Mouse (Mus musculus) C2C12 (cell line): ENCODE results near the gene Cend1. TPM values are rescaled to one million over a fixed set of nuclear protein-coding genes. Genes with fewer than 3 reads are reported as not detected.

ENCODE experiments used
- H3K27me3 ChIP-seq: one replicate; pipeline ENCODE4 v1.6.1; 2011; ENCODE audit not compliant: control insufficient read depth, insufficient read depth, insufficient read length
- H3K36me3 ChIP-seq: one replicate; pipeline ENCODE4 v1.6.1; 2011; ENCODE audit not compliant: control insufficient read depth, insufficient read depth
- H3K4me3 ChIP-seq: one replicate; pipeline ENCODE4 v1.5.1; 2011; ENCODE audit warnings: mild to moderate bottlenecking, control low read depth; ENCODE audit not compliant: poor library complexity, insufficient read depth, severe bottlenecking
- H3K79me2 ChIP-seq: one replicate; pipeline ENCODE4 v1.6.1; 2011; ENCODE audit not compliant: control insufficient read depth, insufficient read depth
- H3K79me3 ChIP-seq: one replicate; pipeline ENCODE4 v1.6.1; 2011; ENCODE audit warnings: low read depth, control low read depth
- H3ac ChIP-seq: one replicate; pipeline ENCODE3; 2011; ENCODE audit warnings: low read depth; ENCODE audit not compliant: control insufficient read depth, insufficient read length
- CEBPB ChIP-seq: IDR thresholded peaks from one replicate; pipeline ENCODE4 v1.6.1; 2011; ENCODE audit warnings: low read depth, mild to moderate bottlenecking, control low read depth, moderate library complexity
- CTCF ChIP-seq: IDR thresholded peaks from one replicate; pipeline ENCODE4 v1.5.1; 2011; ENCODE audit not compliant: control insufficient read depth, insufficient read depth, insufficient read length
- FOSL1 ChIP-seq: IDR thresholded peaks from one replicate; pipeline ENCODE4 v1.8.0; 2011; ENCODE audit warnings: mild to moderate bottlenecking, low read length; ENCODE audit not compliant: poor library complexity, insufficient read depth, severe bottlenecking
- MAX ChIP-seq: IDR thresholded peaks from one replicate; pipeline ENCODE4 v1.6.1; 2011; ENCODE audit warnings: mild to moderate bottlenecking, control low read depth
- MYOD1 ChIP-seq: IDR thresholded peaks from one replicate; pipeline ENCODE4 v1.6.1; 2011; ENCODE audit warnings: low read depth; ENCODE audit not compliant: control insufficient read depth, insufficient read length
- MYOG ChIP-seq: IDR thresholded peaks from one replicate; pipeline ENCODE4 v1.6.1; 2011; ENCODE audit not compliant: control insufficient read depth, insufficient read length; ENCODE audit errors: extremely low read depth
- USF1 ChIP-seq: IDR thresholded peaks from one replicate; pipeline ENCODE4 v1.6.1; 2011; ENCODE audit warnings: low read depth, mild to moderate bottlenecking, control low read depth, moderate library complexity
- polyA plus RNA-seq: library from polyadenylated mRNA; unstranded; fragments of >200 nt; fragmentation: generic; extraction: Trizol; gene quantifications from one replicate; pipeline ENCODE4 v1.2.1, GENCODE M21; 2012; ENCODE audit warnings: missing spikeins

Gene Cend1
- polyA plus RNA-seq, 1 experiment: 2.4 TPM

- Histone ChIP-seq H3ac (no peak overlapping the region), H3K36me3 (peaks cover 1% of the 10 kb centered on the region), H3K79me3 (peaks cover 8% of the 10 kb centered on the region), H3K4me3 (no peak overlapping the region), H3K27me3 (no peaks in the 10 kb centered on the region), H3K79me2 (peaks cover 31% of the 10 kb centered on the region)
- TF ChIP-seq MAX: no peak
- no peak for TF ChIP-seq FOSL1
- TF ChIP-seq MYOG: no peak
- no peak for TF ChIP-seq USF1
- no peak for TF ChIP-seq CTCF
- TF ChIP-seq CEBPB: no peak
- TF ChIP-seq MYOD1: no peak
Observed at GRCm38 (mm10) chr7:141464603-141465201, 35.4 kb upstream of the Cend1 start.

GRCm38 (mm10) chr7:141463824-141464602 lies 34.7 kb upstream of the Cend1 start:
- no peaks in the 10 kb centered on the region for H3K36me3 ChIP-seq
- no peak for TF ChIP-seq MYOG
- TF ChIP-seq CTCF: no peak
- TF ChIP-seq USF1: no peak
- no peak for TF ChIP-seq CEBPB
- TF ChIP-seq FOSL1: no peak
- TF ChIP-seq MAX: no peak
- no peak for TF ChIP-seq MYOD1
- no peak overlapping the region for H3ac ChIP-seq
- H3K27me3 ChIP-seq: no peaks in the 10 kb centered on the region
- H3K79me2 ChIP-seq: peaks cover 24% of the 10 kb centered on the region
- H3K79me3 ChIP-seq: peaks cover 2% of the 10 kb centered on the region
- H3K4me3 ChIP-seq: no peak overlapping the region

GRCm38 (mm10) chr7:141462333-141462821 lies 33.1 kb upstream of the Cend1 start:
- peaks cover 3% of the 10 kb centered on the region for H3K36me3 ChIP-seq
- no peak overlapping the region for H3ac ChIP-seq
- no peaks in the 10 kb centered on the region for H3K79me3 ChIP-seq
- no peaks in the 10 kb centered on the region for H3K27me3 ChIP-seq
- TF ChIP-seq MAX (no peak), MYOG (no peak), CEBPB (no peak)
- H3K79me2 ChIP-seq: peaks cover 11% of the 10 kb centered on the region
- no peak overlapping the region for H3K4me3 ChIP-seq

GRCm38 (mm10) chr7:141461521-141462332 lies 32.4 kb upstream of the Cend1 start:
- H3ac ChIP-seq: peak overlapping the region; percentile 39
- no peaks in the 10 kb centered on the region for H3K27me3 ChIP-seq
- peaks cover 3% of the 10 kb centered on the region for H3K36me3 ChIP-seq
- no peak overlapping the region for H3K4me3 ChIP-seq
- H3K79me2 ChIP-seq: peaks cover 4% of the 10 kb centered on the region
- no peaks in the 10 kb centered on the region for H3K79me3 ChIP-seq
- TF ChIP-seq MYOG (no peak), MYOD1 (no peak), CTCF (no peak), MAX (no peak), FOSL1 (no peak), USF1 (no peak), CEBPB (no peak)

- TF ChIP-seq CTCF: no peak
- no peak for TF ChIP-seq MYOG
- no peak for TF ChIP-seq USF1
- no peak for TF ChIP-seq CEBPB
- TF ChIP-seq FOSL1: no peak
- TF ChIP-seq MAX: no peak
- no peak for TF ChIP-seq MYOD1
- Histone ChIP-seq H3K36me3 (peaks cover 3% of the 10 kb centered on the region), H3ac (peak within 1 kb of the TSS; percentile 39), H3K27me3 (no peaks in the 10 kb centered on the region), H3K79me2 (no peaks in the 10 kb centered on the region), H3K79me3 (no peaks in the 10 kb centered on the region), H3K4me3 (no peak within 1 kb of the TSS)
Observed at GRCm38 (mm10) chr7:141460391-141461113, 31.3 kb upstream of the Cend1 start, which contains the start of gene Cracr2b. Gene Cracr2b (plus strand): TSS chr7:141461094.
